Mouse (Mus musculus): ENCODE results near the gene Gp2. TPM values are rescaled to one million over a fixed set of nuclear protein-coding genes. Genes with fewer than 3 reads are reported as not detected.

The Gp2 gene
- not detected for polyA plus RNA-seq (2017; shearing (Covaris generic))

DNA sequence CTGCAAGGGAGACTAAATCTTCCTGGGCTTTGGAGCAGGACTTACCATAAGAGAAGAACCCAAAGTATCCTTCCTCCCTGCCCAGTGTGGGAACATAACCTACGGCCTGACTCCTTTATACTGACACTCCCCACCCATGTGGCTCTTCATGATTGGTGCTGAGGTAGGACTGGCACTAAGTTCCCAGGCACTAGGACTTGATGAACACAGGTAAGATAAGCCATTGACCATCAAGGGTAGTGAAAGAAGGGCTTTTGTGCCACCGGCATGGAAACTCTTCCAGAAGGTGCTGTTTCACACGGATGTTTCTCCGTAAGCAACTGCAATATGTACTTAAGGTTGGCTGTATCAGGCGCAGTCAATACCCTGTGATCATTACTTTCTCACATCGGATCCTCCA lies at the start of gene Gp2:
TSS of gene Gp2 (minus strand) at position 101 of the 400 bp plus-strand sequence.

GRCm38 (mm10) chr7:119479256-119479655 lies 20.2 kb upstream of the Gp2 start, which contains the start of gene Umod:
Gene Umod (minus strand): TSS chr7:119479282.

Other genes with a start within 250 kb of the Gp2 start
- not detected for gene Umod, start 20.0 kb upstream of the Gp2 start, polyA plus RNA-seq (2017; shearing (Covaris generic))
- not detected for gene Acsm5, start 60.2 kb upstream of the Gp2 start, polyA plus RNA-seq (2017; shearing (Covaris generic))
- gene Pdilt, start 64.2 kb upstream of the Gp2 start, polyA plus RNA-seq (2017; shearing (Covaris generic)), result not detected
- gene Acsm2, start 95.1 kb upstream of the Gp2 start, polyA plus RNA-seq (2017; shearing (Covaris generic)), result not detected
- gene Acsm1, start 147.7 kb upstream of the Gp2 start, polyA plus RNA-seq (2017; shearing (Covaris generic)), result not detected
- not detected for gene Acsm4, start 230.7 kb upstream of the Gp2 start, polyA plus RNA-seq (2017; shearing (Covaris generic))